Mouse (Mus musculus): Measurements from ENCODE around the gene Wfs1. TPM values are rescaled to one million over a fixed set of nuclear protein-coding genes. Genes with fewer than 3 reads are reported as not detected.

Wfs1 gene
- total and polyA plus RNA-seq, 3 experiments: 72.3 to 99.7 (median 82.3) TPM

DNA sequence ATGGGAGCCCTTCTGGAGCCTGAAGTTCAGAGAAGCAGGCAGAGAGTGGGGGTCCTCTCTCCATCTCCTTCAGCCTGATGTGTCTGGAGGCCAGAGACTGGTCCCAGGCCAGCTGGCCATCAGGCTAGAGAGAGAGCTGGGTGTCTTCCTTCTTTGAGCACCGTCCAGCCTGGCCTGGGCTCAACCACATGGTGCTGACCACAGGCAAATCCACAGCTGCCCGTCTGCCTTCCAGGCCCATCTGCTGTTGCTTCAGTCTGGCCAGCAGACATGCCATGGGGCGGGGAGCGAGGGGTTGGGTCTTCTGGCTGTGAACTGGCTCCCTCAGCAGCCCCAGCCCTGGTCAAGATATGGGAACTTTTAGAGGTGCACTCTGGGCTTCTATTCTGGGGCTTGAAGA is 72.4 kb downstream of the Wfs1 start:
- no peaks in the 10 kb centered on the region; the same call in 1 of the 2 replicates for H3K27me3 ChIP-seq (ENCODE audit: control insufficient read depth, insufficient read depth, low read length)
- no peak for TF ChIP-seq EP300 (IDR thresholded peaks at IDR 0.05; ENCODE audit: insufficient read depth, low read depth, low read length)
- no peak for TF ChIP-seq CTCF (IDR thresholded peaks at IDR 0.05)
- no peak for TF ChIP-seq POLR2A (IDR thresholded peaks at IDR 0.05; ENCODE audit: insufficient read depth, low read depth, low read length)
- no peaks in the 10 kb centered on the region for H3K4me1 ChIP-seq (ENCODE audit: control insufficient read depth, insufficient read depth, low read length)
- no peaks in the 10 kb centered on the region for H3K36me3 ChIP-seq (ENCODE audit: control insufficient read depth, insufficient read depth, low read length)
- intact Hi-C loops (cut with DNase I): no loop called here
- H3K9ac ChIP-seq (ENCODE audit: low read depth, low read length): no peak overlapping the region
- DNase-seq: no peak
- H3K79me2 ChIP-seq (replicated peaks; ENCODE audit: control insufficient read depth, insufficient read depth, low read length): no peaks in the 10 kb centered on the region
- H3K4me3 ChIP-seq: no peak overlapping the region
- WGBS: 75% methylated on average over 4 of the region's 4 CpGs
- no peak overlapping the region for H3K27ac ChIP-seq

Other genes with a start within 250 kb of the Wfs1 start
- 10 to 100 TPM; 11.1 to 13.5 TPM for gene Bloc1s4, start 240.6 kb downstream of the Wfs1 start, total RNA-seq (2021)
- 8.8 and 9.7 TPM in 2 replicates for gene Bloc1s4, start 240.6 kb downstream of the Wfs1 start, polyA plus RNA-seq (2012; rRNA removed)
- 100 to 1,000 TPM; 267 to 273 TPM for gene Mrfap1, start 192.4 kb downstream of the Wfs1 start, total RNA-seq (2021)
- gene Mrfap1, start 192.4 kb downstream of the Wfs1 start, polyA plus RNA-seq (2012; rRNA removed): 89.1 and 135 TPM in 2 replicates
- gene Man2b2, start 158.6 kb downstream of the Wfs1 start, total RNA-seq (2021): 10 to 100 TPM; 20.3 to 20.6 TPM
- gene Man2b2, start 158.6 kb downstream of the Wfs1 start, polyA plus RNA-seq (2012; rRNA removed): 24.1 and 32.1 TPM in 2 replicates
- under 1 TPM; 0.78 to 0.96 TPM for gene Ppp2r2c, start 120.7 kb downstream of the Wfs1 start, total RNA-seq (2021)
- gene Ppp2r2c, start 120.7 kb downstream of the Wfs1 start, polyA plus RNA-seq (2012; rRNA removed): 0.06 and 0.12 TPM in 2 replicates
- gene Gm1043, start 96.2 kb upstream of the Wfs1 start, total RNA-seq (2021): not detected
- not detected in 2 replicates for gene Gm1043, start 96.2 kb upstream of the Wfs1 start, polyA plus RNA-seq (2012; rRNA removed)